Mouse (Mus musculus) heart, embryonic 16.5 days (tissue): ENCODE measurements at regions not wholly inside any gene's neighbourhood (a gene's known extent, or its start where the extent isn't known, plus 50 kb on each side); places are given as distances from the start of the nearest gene placed in this dataset.

Experiments
- ATAC-seq: fragments of 200-750 bp; cut with Nextera tagmentation; replicated peaks from 2 replicates; pipeline ENCODE4 v1.8.0; 2017; ENCODE audit warnings: moderate number of reproducible peaks; ENCODE audit not compliant: insufficient read depth, low FRiP score; ENCODE audit errors: extremely low read depth
- H3K27ac ChIP-seq: fragments of 300-500 bp; sonication (generic); 2 replicates; pipeline ENCODE4 v1.5.1; 2014; ENCODE audit warnings: mild to moderate bottlenecking, low read length, control low read depth, moderate library complexity
- H3K27me3 ChIP-seq: fragments of 300-500 bp; sonication (generic); 2 replicates; pipeline ENCODE4 v1.6.1; 2014; ENCODE audit warnings: low read length, mixed read lengths; ENCODE audit not compliant: control insufficient read depth, insufficient read depth
- H3K36me3 ChIP-seq: fragments of 300-500 bp; sonication (generic); 2 replicates; pipeline ENCODE4 v1.6.1; 2014; ENCODE audit not compliant: control insufficient read depth, insufficient read depth
- H3K4me1 ChIP-seq: fragments of 300-500 bp; sonication (generic); 2 replicates; pipeline ENCODE4 v1.6.1; 2014; ENCODE audit warnings: low read length, mixed read lengths; ENCODE audit not compliant: control insufficient read depth, insufficient read depth
- H3K4me2 ChIP-seq: fragments of 300-500 bp; sonication (generic); 2 replicates; pipeline ENCODE4 v1.6.1; 2014; ENCODE audit warnings: low read depth, mild to moderate bottlenecking, control low read depth, low read length
- H3K4me3 ChIP-seq: fragments of 300-500 bp; sonication (generic); 2 replicates; pipeline ENCODE4 v1.5.1; 2014; ENCODE audit warnings: mild to moderate bottlenecking, control low read depth, low read length
- H3K9ac ChIP-seq: fragments of 300-500 bp; sonication (generic); 2 replicates; pipeline ENCODE4 v1.6.1; 2014; ENCODE audit warnings: low read length, control low read depth
- H3K9me3 ChIP-seq: fragments of 300-500 bp; sonication (generic); replicated peaks from 2 replicates; pipeline ENCODE4 v1.6.1; 2016; ENCODE audit warnings: low read length; ENCODE audit not compliant: control insufficient read depth
- WGBS: fragments of 180-500 bp; shearing (Covaris S2); extraction: QIAGEN DNeasy Blood & Tissue Kit; methylation state at CpG from one replicate; pipeline ENCODE4 v1.1.7; 2014; 5-methylcytosine and 5-hydroxymethylcytosine counted together

- no peaks in the 10 kb centered on the region; the same call in 1 of the 2 replicates for H3K27me3 ChIP-seq
- H3K4me2 ChIP-seq = no peak overlapping the region
- H3K9me3 ChIP-seq = peaks cover 4% of the 10 kb centered on the region; the same call in 1 of the 2 replicates
- 30% methylated on average over 4 of the region's 4 CpGs for WGBS
- no peaks in the 10 kb centered on the region for H3K4me1 ChIP-seq
- no peak overlapping the region for H3K4me3 ChIP-seq
- no peak overlapping the region for H3K27ac ChIP-seq
- ATAC-seq = no peak
- no peak overlapping the region for H3K9ac ChIP-seq
- H3K36me3 ChIP-seq = no peaks in the 10 kb centered on the region
Measured at GRCm38 (mm10) chr2:171668791-171669645, 374.2 kb downstream of the Cbln4 start.

GRCm38 (mm10) chr2:171662571-171662970 is 380.7 kb downstream of the Cbln4 start:
- Histone ChIP-seq H3K9me3 (no peaks in the 10 kb centered on the region), H3K4me2 (no peak overlapping the region), H3K9ac (no peak overlapping the region), H3K4me3 (no peak overlapping the region), H3K27ac (no peak overlapping the region), H3K36me3 (no peaks in the 10 kb centered on the region), H3K4me1 (no peaks in the 10 kb centered on the region), H3K27me3 (no peaks in the 10 kb centered on the region)
- no peak for ATAC-seq
- WGBS = 77% methylated on average over 6 of the region's 6 CpGs

GRCm38 (mm10) chr2:171661896-171662511 is 381.3 kb downstream of the Cbln4 start:
- Histone ChIP-seq H3K9me3 (no peaks in the 10 kb centered on the region), H3K27me3 (no peaks in the 10 kb centered on the region), H3K36me3 (no peaks in the 10 kb centered on the region), H3K4me1 (no peaks in the 10 kb centered on the region), H3K4me3 (no peak overlapping the region), H3K27ac (no peak overlapping the region), H3K4me2 (no peak overlapping the region), H3K9ac (no peak overlapping the region)
- ATAC-seq = no peak
- WGBS = 77% methylated on average over 8 of the region's 8 CpGs

GRCm38 (mm10) chr2:171657125-171657524 is 386.1 kb downstream of the Cbln4 start:
- 54% methylated on average over 7 of the region's 7 CpGs for WGBS
- no peak overlapping the region for H3K4me2 ChIP-seq
- no peak overlapping the region for H3K9ac ChIP-seq
- no peak overlapping the region for H3K27ac ChIP-seq
- no peaks in the 10 kb centered on the region for H3K9me3 ChIP-seq
- no peaks in the 10 kb centered on the region for H3K4me1 ChIP-seq
- no peaks in the 10 kb centered on the region for H3K36me3 ChIP-seq
- ATAC-seq = no peak
- H3K27me3 ChIP-seq = no peaks in the 10 kb centered on the region
- H3K4me3 ChIP-seq = no peak overlapping the region

- H3K36me3 ChIP-seq = no peaks in the 10 kb centered on the region
- no peak overlapping the region for H3K4me3 ChIP-seq
- peaks cover 3% of the 10 kb centered on the region for H3K4me1 ChIP-seq
- no peaks in the 10 kb centered on the region for H3K9me3 ChIP-seq
- no peak overlapping the region for H3K9ac ChIP-seq
- ATAC-seq = no peak
- WGBS = 74% methylated on average over 4 of the region's 4 CpGs
- no peaks in the 10 kb centered on the region for H3K27me3 ChIP-seq
- no peak overlapping the region for H3K27ac ChIP-seq
- H3K4me2 ChIP-seq = no peak overlapping the region
Measured at GRCm38 (mm10) chr2:171641730-171642129, 401.5 kb downstream of the Cbln4 start.

GRCm38 (mm10) chr2:171640478-171640877 is 402.8 kb downstream of the Cbln4 start:
- Histone ChIP-seq H3K4me1 (peaks cover 3% of the 10 kb centered on the region), H3K36me3 (no peaks in the 10 kb centered on the region), H3K27me3 (no peaks in the 10 kb centered on the region), H3K27ac (no peak overlapping the region), H3K9me3 (no peaks in the 10 kb centered on the region), H3K9ac (no peak overlapping the region), H3K4me3 (no peak overlapping the region), H3K4me2 (no peak overlapping the region)
- ATAC-seq = no peak
- WGBS = 56% methylated on average over 9 of the region's 9 CpGs

GRCm38 (mm10) chr2:171638931-171639330 is 404.3 kb downstream of the Cbln4 start:
- H3K4me3 ChIP-seq = no peak overlapping the region
- H3K9me3 ChIP-seq = no peaks in the 10 kb centered on the region
- ATAC-seq = no peak
- H3K4me1 ChIP-seq = peaks cover 3% of the 10 kb centered on the region
- 90% methylated on average over 6 of the region's 6 CpGs for WGBS
- H3K9ac ChIP-seq = no peak overlapping the region
- no peaks in the 10 kb centered on the region for H3K27me3 ChIP-seq
- H3K4me2 ChIP-seq = no peak overlapping the region
- H3K27ac ChIP-seq = no peak overlapping the region
- H3K36me3 ChIP-seq = no peaks in the 10 kb centered on the region

- Histone ChIP-seq H3K9ac (no peak overlapping the region), H3K4me1 (peaks cover 3% of the 10 kb centered on the region), H3K27me3 (no peaks in the 10 kb centered on the region), H3K36me3 (no peaks in the 10 kb centered on the region), H3K9me3 (no peaks in the 10 kb centered on the region), H3K27ac (no peak overlapping the region), H3K4me3 (no peak overlapping the region), H3K4me2 (no peak overlapping the region)
- no peak for ATAC-seq
- whole genome bisulfite sequencing = 36% methylated on average over 6 of the region's 6 CpGs
Measured at GRCm38 (mm10) chr2:171636837-171637236, 406.4 kb downstream of the Cbln4 start.

GRCm38 (mm10) chr2:171633355-171634097 is 409.7 kb downstream of the Cbln4 start:
- ATAC-seq = peak; percentile 55; the same call in 1 of the 2 replicates
- Histone ChIP-seq H3K4me2 (no peak overlapping the region), H3K4me1 (no peaks in the 10 kb centered on the region), H3K9ac (no peak overlapping the region), H3K27ac (peak overlapping the region; percentile 68), H3K27me3 (no peaks in the 10 kb centered on the region), H3K9me3 (no peaks in the 10 kb centered on the region), H3K4me3 (no peak overlapping the region), H3K36me3 (no peaks in the 10 kb centered on the region)
- WGBS = 52% methylated on average over 15 of the region's 15 CpGs
